Mouse (Mus musculus) forebrain, embryonic 12.5 days (tissue): ENCODE data around the gene Prcd. TPM values are rescaled to one million over a fixed set of nuclear protein-coding genes. Genes with fewer than 3 reads are reported as not detected.

Experiments
- ATAC-seq: fragments of 200-750 bp; cut with Nextera tagmentation; 2 replicates; pipeline ENCODE4 v1.8.0; 2017; ENCODE audit warnings: moderate TSS enrichment; ENCODE audit not compliant: low FRiP score
- H3K27ac ChIP-seq: fragments of 300-500 bp; sonication (generic); 2 replicates; pipeline ENCODE4 v1.5.1; 2016; ENCODE audit warnings: mild to moderate bottlenecking
- H3K27me3 ChIP-seq: fragments of 300-500 bp; sonication (generic); 2 replicates; pipeline ENCODE4 v1.6.1; 2016; ENCODE audit warnings: mild to moderate bottlenecking
- H3K36me3 ChIP-seq: fragments of 300-500 bp; sonication (generic); replicated peaks from 2 replicates; pipeline ENCODE4 v1.6.1; 2016; ENCODE audit warnings: mild to moderate bottlenecking
- H3K4me1 ChIP-seq: fragments of 300-500 bp; sonication (generic); 2 replicates; pipeline ENCODE4 v1.6.1; 2016
- H3K4me2 ChIP-seq: fragments of 300-500 bp; sonication (generic); 2 replicates; pipeline ENCODE4 v1.6.1; 2016; ENCODE audit warnings: mild to moderate bottlenecking, moderate library complexity
- H3K4me3 ChIP-seq: fragments of 300-500 bp; sonication (generic); replicated peaks from 2 replicates; pipeline ENCODE4 v1.5.1; 2016; ENCODE audit warnings: mild to moderate bottlenecking
- H3K9ac ChIP-seq: fragments of 300-500 bp; sonication (generic); 2 replicates; pipeline ENCODE4 v1.6.1; 2016; ENCODE audit warnings: mild to moderate bottlenecking
- H3K9me3 ChIP-seq: fragments of 300-500 bp; sonication (generic); 2 replicates; pipeline ENCODE4 v1.6.1; 2016
- WGBS: fragments of 180-500 bp; shearing (Covaris S2); methylation state at CpG from one replicate; pipeline ENCODE4 v1.1.7; 2016; 5-methylcytosine and 5-hydroxymethylcytosine counted together
- polyA plus RNA-seq: library from polyadenylated mRNA; unstranded; fragments of >200 nt; fragmentation: Nextera tagmentation; extraction: Ambion mirVana; gene quantifications from 2 replicates; pipeline ENCODE4 v1.2.1, GENCODE M21; 2016

Gene Prcd
- polyA plus RNA-seq, 1 experiment from 2014 or later = 1.3 TPM

DNA sequence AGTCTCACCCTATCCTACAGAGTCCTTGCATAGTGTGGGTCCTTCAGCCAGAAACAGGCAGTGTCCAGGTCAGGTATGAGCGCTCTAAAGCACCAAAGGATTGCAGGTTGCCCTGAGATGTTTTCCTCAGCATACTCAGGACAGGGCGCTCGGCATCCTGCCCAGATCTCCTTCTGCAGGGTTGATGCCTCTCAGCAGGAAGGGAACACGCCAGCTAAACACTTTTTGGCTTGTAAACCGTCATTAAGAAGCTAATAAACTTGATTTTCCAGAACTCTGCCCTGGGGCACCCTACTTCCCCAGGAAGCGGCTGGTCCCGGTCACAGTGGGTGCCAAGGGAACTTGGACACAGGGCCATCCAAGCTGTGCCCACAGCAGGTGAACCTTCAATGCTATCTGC lies 34.2 kb upstream of the Prcd start:
- Histone ChIP-seq H3K4me3 (no peak overlapping the region), H3K27ac (no peak overlapping the region), H3K4me1 (peaks cover 25% of the 10 kb centered on the region), H3K9ac (no peak overlapping the region), H3K4me2 (no peak overlapping the region), H3K27me3 (peaks cover 31% of the 10 kb centered on the region), H3K36me3 (no peaks in the 10 kb centered on the region), H3K9me3 (no peaks in the 10 kb centered on the region)
- 90% methylated on average over 7 of the region's 7 CpGs for WGBS
- no peak for ATAC-seq

DNA sequence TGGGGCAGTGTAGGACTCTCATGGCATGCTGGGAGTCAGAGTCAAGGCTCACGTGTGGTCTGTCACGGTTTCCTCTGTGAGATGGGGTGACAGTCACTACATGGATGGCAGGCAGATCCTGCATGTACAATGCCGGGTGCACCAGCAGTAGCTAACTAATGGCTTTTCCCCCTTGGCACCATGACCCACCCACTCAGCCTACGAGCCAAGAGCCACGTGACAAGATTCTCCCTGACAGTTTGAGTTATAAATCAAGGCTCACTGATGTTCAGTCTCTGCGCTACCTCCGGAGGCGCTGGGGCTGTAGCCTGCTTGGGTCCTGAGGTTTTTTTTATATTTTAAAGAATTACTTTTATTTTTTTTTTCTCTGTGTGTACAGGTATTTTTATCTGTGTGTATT lies 33.8 kb upstream of the Prcd start:
- ATAC-seq = no peak
- no peak overlapping the region for H3K4me2 ChIP-seq
- H3K9me3 ChIP-seq = no peaks in the 10 kb centered on the region
- no peaks in the 10 kb centered on the region for H3K36me3 ChIP-seq
- H3K9ac ChIP-seq = no peak overlapping the region
- WGBS = 88% methylated on average over 8 of the region's 8 CpGs
- H3K27me3 ChIP-seq = peaks cover 35% of the 10 kb centered on the region
- no peak overlapping the region for H3K27ac ChIP-seq
- H3K4me1 ChIP-seq = peaks cover 29% of the 10 kb centered on the region
- no peak overlapping the region for H3K4me3 ChIP-seq

DNA sequence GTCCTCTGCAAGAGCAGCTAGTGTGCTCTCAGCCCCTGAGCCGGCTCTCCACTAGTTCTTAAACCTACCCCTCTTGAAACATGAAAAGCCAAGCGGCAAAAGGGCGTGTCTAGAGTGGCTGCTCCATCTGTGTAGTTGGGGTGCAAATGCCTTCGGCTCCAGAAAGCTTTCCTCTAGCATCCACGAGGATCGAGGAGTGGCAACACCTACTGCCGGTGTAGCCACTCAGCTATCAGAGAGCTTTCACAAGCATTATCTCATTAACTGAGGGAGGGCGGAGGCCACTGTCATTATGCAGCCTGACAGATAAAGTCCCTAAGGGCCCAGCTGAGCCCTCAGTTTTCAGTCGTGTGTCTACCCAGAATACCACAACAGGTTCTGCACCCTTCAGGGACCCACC lies 33.3 kb upstream of the Prcd start:
- Histone ChIP-seq H3K4me2 (no peak overlapping the region), H3K4me1 (peaks cover 31% of the 10 kb centered on the region), H3K9me3 (no peaks in the 10 kb centered on the region), H3K27me3 (peaks cover 40% of the 10 kb centered on the region), H3K27ac (no peak overlapping the region), H3K4me3 (no peak overlapping the region), H3K36me3 (no peaks in the 10 kb centered on the region), H3K9ac (no peak overlapping the region)
- no peak for ATAC-seq
- WGBS = 41% methylated on average over 9 of the region's 9 CpGs

- no peak for ATAC-seq
- Histone ChIP-seq H3K9ac (no peak overlapping the region), H3K4me3 (no peak overlapping the region), H3K4me1 (peaks cover 30% of the 10 kb centered on the region), H3K36me3 (no peaks in the 10 kb centered on the region), H3K4me2 (no peak overlapping the region), H3K27ac (no peak overlapping the region), H3K9me3 (no peaks in the 10 kb centered on the region), H3K27me3 (peaks cover 45% of the 10 kb centered on the region)
- 84% methylated on average over 10 of the region's 10 CpGs for WGBS
Observed at GRCm38 (mm10) chr11:116620559-116621253, 32.6 kb upstream of the Prcd start.

DNA sequence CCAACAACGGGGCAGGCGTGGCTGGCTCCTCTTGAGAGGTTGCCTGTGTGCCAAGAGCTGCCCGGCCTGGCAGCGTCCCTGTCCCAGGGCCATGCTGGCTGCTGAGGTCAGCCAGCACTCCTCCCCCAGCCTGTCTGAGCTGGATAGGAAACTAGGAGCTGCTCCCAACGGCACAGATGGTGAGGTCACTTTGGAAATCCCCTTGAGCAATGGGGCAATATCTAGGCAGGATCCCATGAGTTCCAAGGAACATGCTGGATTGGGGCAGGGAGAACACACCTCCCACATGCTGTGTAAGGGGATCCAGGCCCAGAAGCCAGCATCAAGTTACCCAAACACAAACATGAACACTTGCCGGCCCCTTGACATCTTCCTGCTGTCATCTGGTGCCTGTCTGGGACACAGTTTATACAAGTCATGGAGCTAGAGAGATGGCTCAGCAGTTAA lies 32.1 kb upstream of the Prcd start:
- Histone ChIP-seq H3K27ac (no peak overlapping the region), H3K9ac (no peak overlapping the region), H3K9me3 (no peaks in the 10 kb centered on the region), H3K27me3 (peaks cover 45% of the 10 kb centered on the region), H3K4me2 (no peak overlapping the region), H3K4me3 (no peak overlapping the region), H3K36me3 (no peaks in the 10 kb centered on the region), H3K4me1 (peaks cover 27% of the 10 kb centered on the region)
- WGBS = 74% methylated on average over 6 of the region's 6 CpGs
- ATAC-seq = no peak

- Histone ChIP-seq H3K4me3 (peak overlapping the region; percentile 57), H3K27me3 (peaks cover 45% of the 10 kb centered on the region), H3K4me2 (peak overlapping the region; percentile 66), H3K9me3 (no peaks in the 10 kb centered on the region), H3K36me3 (no peaks in the 10 kb centered on the region), H3K9ac (peak overlapping the region; percentile 38), H3K4me1 (peaks cover 27% of the 10 kb centered on the region), H3K27ac (no peak overlapping the region)
- whole genome bisulfite sequencing = 6% methylated on average over 40 of the region's 40 CpGs
- ATAC-seq = peak; percentile 40; the same call in 1 of the 2 replicates
Observed at GRCm38 (mm10) chr11:116623281-116624124, 29.8 kb upstream of the Prcd start.

GRCm38 (mm10) chr11:116624131-116624832 lies 29.1 kb upstream of the Prcd start:
- Histone ChIP-seq H3K27me3 (peaks cover 45% of the 10 kb centered on the region), H3K9ac (peak overlapping the region; percentile 38), H3K27ac (no peak overlapping the region), H3K36me3 (no peaks in the 10 kb centered on the region), H3K9me3 (no peaks in the 10 kb centered on the region), H3K4me3 (peak overlapping the region; percentile 57), H3K4me2 (peak overlapping the region; percentile 66), H3K4me1 (peaks cover 27% of the 10 kb centered on the region)
- 12% methylated on average over 42 of the region's 42 CpGs for WGBS
- peak; percentile 43; the same call in 1 of the 2 replicates for ATAC-seq

GRCm38 (mm10) chr11:116625081-116626000 lies 28.0 kb upstream of the Prcd start:
- H3K27me3 ChIP-seq = peaks cover 45% of the 10 kb centered on the region
- H3K4me1 ChIP-seq = peaks cover 23% of the 10 kb centered on the region
- WGBS = 76% methylated on average over 17 of the region's 17 CpGs

GRCm38 (mm10) chr11:116626299-116627071 lies 26.8 kb upstream of the Prcd start, which contains the start of gene Rhbdf2:
Gene Rhbdf2, minus strand, starts transcription at chr11:116627019.
- WGBS = 73% methylated on average over 10 of the region's 10 CpGs

More at GRCm38 (mm10) chr11:116625081-116626000, 28.0 kb upstream of the Prcd start:
- H3K4me3 ChIP-seq = no peak overlapping the region
- ATAC-seq = no peak
- no peak overlapping the region for H3K27ac ChIP-seq
- H3K4me2 ChIP-seq = no peak overlapping the region
- H3K36me3 ChIP-seq = no peaks in the 10 kb centered on the region
- no peaks in the 10 kb centered on the region for H3K9me3 ChIP-seq
- no peak overlapping the region for H3K9ac ChIP-seq

GRCm38 (mm10) chr11:116627072-116628020 lies 26.0 kb upstream of the Prcd start:
- no peak overlapping the region for H3K4me2 ChIP-seq
- H3K36me3 ChIP-seq = no peaks in the 10 kb centered on the region
- 41% methylated on average over 10 of the region's 10 CpGs for WGBS
- no peak overlapping the region for H3K4me3 ChIP-seq
- ATAC-seq = no peak
- peaks cover 33% of the 10 kb centered on the region for H3K27me3 ChIP-seq
- H3K9me3 ChIP-seq = no peaks in the 10 kb centered on the region
- H3K27ac ChIP-seq = no peak overlapping the region
- H3K4me1 ChIP-seq = peaks cover 17% of the 10 kb centered on the region
- H3K9ac ChIP-seq = no peak overlapping the region

More at GRCm38 (mm10) chr11:116626299-116627071, 26.8 kb upstream of the Prcd start, which contains the start of gene Rhbdf2:
- Histone ChIP-seq H3K27me3 (peaks cover 41% of the 10 kb centered on the region), H3K9ac (no peak within 1 kb of the TSS), H3K9me3 (no peaks in the 10 kb centered on the region), H3K27ac (no peak within 1 kb of the TSS), H3K4me1 (peaks cover 17% of the 10 kb centered on the region), H3K36me3 (no peaks in the 10 kb centered on the region), H3K4me3 (no peak within 1 kb of the TSS), H3K4me2 (no peak within 1 kb of the TSS)
- ATAC-seq = no peak
